8 mouse cellular contexts compared by ENCODE assay signal in the genomic region with DNA sequence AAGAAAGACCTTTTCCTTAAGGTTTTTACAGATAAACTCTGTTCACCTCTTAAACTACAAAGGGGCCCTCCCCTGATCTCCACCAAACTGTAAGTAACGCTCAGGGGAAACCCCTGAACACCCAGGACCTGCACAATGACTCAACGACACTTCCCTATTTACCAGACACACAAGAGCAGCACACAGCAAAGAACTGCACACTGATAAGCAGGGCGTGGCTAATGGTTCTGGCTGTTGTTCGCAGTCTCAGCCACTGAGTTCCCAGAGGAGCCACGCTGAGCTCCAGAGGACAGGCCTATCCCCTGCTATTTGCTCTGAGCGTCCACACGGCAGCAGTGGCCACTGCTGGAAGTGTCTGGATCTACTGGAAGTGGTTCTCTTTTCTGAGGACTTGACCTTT.
DNase-seq lines count a peak whose midpoint lies in the region; ATAC-seq and TF ChIP-seq lines count a peak whose summit lies in the region.

No protein-coding gene starts in this region.

- no peak overlapping the region for H3K9ac ChIP-seq in forebrain, postnatal 0 days
- H3K9ac ChIP-seq in hindbrain, embryonic 15.5 days, result no peak overlapping the region
- H3K9ac ChIP-seq in lung, postnatal 0 days (replicated peaks; ENCODE audit: low read depth), result no peak overlapping the region

- no peak overlapping the region for H3K4me3 ChIP-seq in forebrain, postnatal 0 days (ENCODE audit: low read depth, low read length)
- H3K4me3 ChIP-seq in hindbrain, embryonic 15.5 days, result no peak overlapping the region
- H3K4me3 ChIP-seq in lung, postnatal 0 days (ENCODE audit: low read depth, low read length), result no peak overlapping the region

- no peaks in the 10 kb centered on the region for H3K27me3 ChIP-seq in forebrain, postnatal 0 days (ENCODE audit: insufficient read depth, low read length)
- no peaks in the 10 kb centered on the region for H3K27me3 ChIP-seq in hindbrain, embryonic 15.5 days
- H3K27me3 ChIP-seq in lung, postnatal 0 days (replicated peaks; ENCODE audit: insufficient read depth, low read length), result no peaks in the 10 kb centered on the region

- no peaks in the 10 kb centered on the region for H3K9me3 ChIP-seq in forebrain, postnatal 0 days (ENCODE audit: low read length)
- no peaks in the 10 kb centered on the region for H3K9me3 ChIP-seq in hindbrain, embryonic 15.5 days
- H3K9me3 ChIP-seq in lung, postnatal 0 days (ENCODE audit: low read length), result no peaks in the 10 kb centered on the region

- 23% methylated on average over 7 of the region's 7 CpGs for WGBS in forebrain, postnatal 0 days
- 16% methylated on average over 7 of the region's 7 CpGs for WGBS in hindbrain, embryonic 15.5 days
- WGBS in lung, postnatal 0 days, result 22% methylated on average over 7 of the region's 7 CpGs

- H3K27ac ChIP-seq in forebrain, postnatal 0 days (ENCODE audit: low read depth, low read length), result no peak overlapping the region
- H3K27ac ChIP-seq in hindbrain, embryonic 15.5 days (replicated peaks), result no peak overlapping the region
- H3K27ac ChIP-seq in lung, postnatal 0 days (ENCODE audit: low read length), result no peak overlapping the region

- no peaks in the 10 kb centered on the region for H3K36me3 ChIP-seq in forebrain, postnatal 0 days (ENCODE audit: insufficient read depth)
- no peaks in the 10 kb centered on the region for H3K36me3 ChIP-seq in hindbrain, embryonic 15.5 days
- no peaks in the 10 kb centered on the region for H3K36me3 ChIP-seq in lung, postnatal 0 days (ENCODE audit: insufficient read depth, low read length)

- no peaks in the 10 kb centered on the region for H3K4me1 ChIP-seq in forebrain, postnatal 0 days (ENCODE audit: insufficient read depth)
- H3K4me1 ChIP-seq in hindbrain, embryonic 15.5 days (replicated peaks), result 0 out of 2 replicates have a peak, but pooled peaks cover 6% of the 10 kb centered on the region
- 0 out of 2 replicates have a peak, but pooled peaks cover 3% of the 10 kb centered on the region for H3K4me1 ChIP-seq in lung, postnatal 0 days (ENCODE audit: insufficient read depth, low read depth, low read length)

- TF ChIP-seq CTCF in forebrain, postnatal 0 days (IDR thresholded peaks at IDR 0.05; ENCODE audit: low read depth), result peak; percentile 42
- TF ChIP-seq CTCF in lung, postnatal 0 days (IDR thresholded peaks at IDR 0.05), result peak; percentile 45

- ATAC-seq in forebrain, postnatal 0 days, result peak; percentile 58
- ATAC-seq in hindbrain, embryonic 15.5 days (ENCODE audit: low FRiP score, low read depth), result peak; percentile 61
- peak; percentile 85 for ATAC-seq in lung, postnatal 0 days

- DNase-seq in cerebellum, adult 18-20 months, result peak; percentile 56 to 59
- no peak for DNase-seq in cerebellum, adult 8-10 months
- peak; percentile 88 for DNase-seq in adrenal gland, postnatal 14 days
- DNase-seq in forebrain, postnatal 0 days, result no peak
- peak; percentile 79 for DNase-seq in lung, postnatal 0 days (ENCODE audit: low spot score)
- DNase-seq in ovary, postnatal 36 days (ENCODE audit: low spot score), result peak; percentile 44
- DNase-seq in right cerebral cortex, adult 2 months (ENCODE audit: low spot score in 2 of 2), result no peak

- no peak overlapping the region for H3K4me2 ChIP-seq in forebrain, postnatal 0 days (ENCODE audit: low read depth)
- H3K4me2 ChIP-seq in hindbrain, embryonic 15.5 days, result no peak overlapping the region
- H3K4me2 ChIP-seq in lung, postnatal 0 days (replicated peaks; ENCODE audit: low read depth, low read length), result no peak overlapping the region

- TF ChIP-seq EP300 in lung, postnatal 0 days (IDR thresholded peaks at IDR 0.05), result no peak

Comparison
In these comparisons a context has a peak if more than half of its experiments do, and no peak if none do; other contexts are left out.
1. DNase-seq: peak in cerebellum, adult 18-20 months (2 of 2), adrenal gland, postnatal 14 days (single experiment), lung, postnatal 0 days (single experiment) and ovary, postnatal 36 days (single experiment); none in cerebellum, adult 8-10 months (single experiment), forebrain, postnatal 0 days (single experiment) and right cerebral cortex, adult 2 months (0 of 2).
2. Peak in every context shown above with its lines, with median percentiles within 50 percentile points of each other: ATAC-seq.